Mouse (Mus musculus) testis, adult 2 months (tissue): Measurements from ENCODE around the gene Rpp25l.
"Not testable (repeated sequence)": the region's sequence is repeated elsewhere in the genome, so short reads cannot be mapped to it uniquely, and the experiment has no call there.

Experiments used
- CTCF ChIP-seq: fragments of 200-500 bp; IDR thresholded peaks from 2 replicates; pipeline ENCODE4 v1.5.1; 2012; ENCODE audit warnings: low read depth, mild to moderate bottlenecking, inconsistent platforms, low read length, moderate library complexity; ENCODE audit not compliant: control insufficient read depth, insufficient read depth, insufficient replicate concordance
- POLR2A ChIP-seq: fragments of 200-500 bp; IDR thresholded peaks from 2 replicates; pipeline ENCODE4 v1.6.1; 2012; ENCODE audit warnings: low read depth, mild to moderate bottlenecking, inconsistent platforms, low read length, moderate library complexity; ENCODE audit not compliant: control insufficient read depth

DNA sequence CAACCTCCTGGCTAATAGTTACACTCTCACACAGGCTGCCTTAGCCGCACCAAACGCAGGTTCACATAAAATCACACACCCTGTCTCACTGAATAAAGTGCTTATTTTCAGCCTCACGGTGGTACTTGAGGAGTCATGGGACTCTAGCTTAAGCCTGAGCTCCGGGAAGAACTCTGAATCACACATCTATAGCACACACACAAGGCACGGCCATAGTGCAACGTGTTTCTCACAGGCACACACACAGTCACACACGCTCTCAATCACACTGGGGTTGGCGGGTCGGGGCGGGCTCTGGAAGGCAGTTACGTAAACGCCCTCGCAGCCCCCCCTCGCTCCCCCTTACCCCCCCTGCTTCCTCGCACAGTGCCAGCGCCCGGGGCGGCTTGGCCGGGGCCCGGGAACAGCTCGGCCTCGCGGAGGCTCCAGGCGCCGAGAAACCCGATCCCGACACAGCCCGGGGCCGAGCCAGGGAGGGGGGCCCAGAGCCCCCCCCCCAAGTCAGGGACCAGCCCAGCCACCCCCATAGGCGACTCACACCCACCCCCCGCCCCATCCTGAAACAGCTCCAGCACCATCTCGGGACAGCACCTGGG lies 14.8 kb downstream of the Rpp25l start:
- TF ChIP-seq POLR2A, CTCF: not testable (repeated sequence)
